Mouse (Mus musculus) stomach, embryonic 16.5 days (tissue): Measurements from ENCODE around the gene Rer1. TPM values are rescaled to one million over a fixed set of nuclear protein-coding genes. Genes with fewer than 3 reads are reported as not detected.

Experiments used
- ATAC-seq: fragments of 200-750 bp; cut with Nextera tagmentation; 2 replicates; pipeline ENCODE4 v1.8.0; 2017; ENCODE audit warnings: moderate number of reproducible peaks, moderate TSS enrichment; ENCODE audit not compliant: insufficient read depth, low FRiP score
- H3K27ac ChIP-seq: fragments of 300-500 bp; sonication (generic); 2 replicates; pipeline ENCODE4 v1.5.1; 2014; ENCODE audit warnings: low read length
- H3K27me3 ChIP-seq: fragments of 300-500 bp; sonication (generic); 2 replicates; pipeline ENCODE4 v1.6.1; 2014; ENCODE audit warnings: low read length, control low read depth, mixed read lengths; ENCODE audit not compliant: control insufficient read depth, insufficient read depth
- H3K36me3 ChIP-seq: fragments of 300-500 bp; sonication (generic); 2 replicates; pipeline ENCODE4 v1.6.1; 2014; ENCODE audit warnings: low read length; ENCODE audit not compliant: control insufficient read depth, insufficient read depth
- H3K4me1 ChIP-seq: fragments of 300-500 bp; sonication (generic); 2 replicates; pipeline ENCODE4 v1.6.1; 2014; ENCODE audit warnings: low read length, control low read depth, mixed read lengths; ENCODE audit not compliant: control insufficient read depth, insufficient read depth
- H3K4me2 ChIP-seq: fragments of 300-500 bp; sonication (generic); 2 replicates; pipeline ENCODE4 v1.6.1; 2014; ENCODE audit warnings: low read depth, low read length, mixed read lengths
- H3K4me3 ChIP-seq: fragments of 300-500 bp; sonication (generic); replicated peaks from 2 replicates; pipeline ENCODE4 v1.5.1; 2014; ENCODE audit warnings: mild to moderate bottlenecking, low read length
- H3K9ac ChIP-seq: fragments of 300-500 bp; sonication (generic); 2 replicates; pipeline ENCODE4 v1.6.1; 2014; ENCODE audit warnings: low read length
- H3K9me3 ChIP-seq: fragments of 300-500 bp; sonication (generic); replicated peaks from 2 replicates; pipeline ENCODE4 v1.6.1; 2016; ENCODE audit warnings: low read length, control low read depth; ENCODE audit not compliant: control insufficient read depth
- WGBS: fragments of 180-500 bp; shearing (Covaris S2); extraction: QIAGEN DNeasy Blood & Tissue Kit; methylation state at CpG from one replicate; pipeline ENCODE4 v1.1.7; 2014; 5-methylcytosine and 5-hydroxymethylcytosine counted together
- polyA plus RNA-seq: library from polyadenylated mRNA; unstranded; fragments of >200 nt; fragmentation: Nextera tagmentation; extraction: Ambion mirVana; gene quantifications from 2 replicates; pipeline ENCODE4 v1.2.1, GENCODE M21; 2015

Rer1 gene
- polyA plus RNA-seq, 1 experiment from 2014 or later: 183 TPM

DNA sequence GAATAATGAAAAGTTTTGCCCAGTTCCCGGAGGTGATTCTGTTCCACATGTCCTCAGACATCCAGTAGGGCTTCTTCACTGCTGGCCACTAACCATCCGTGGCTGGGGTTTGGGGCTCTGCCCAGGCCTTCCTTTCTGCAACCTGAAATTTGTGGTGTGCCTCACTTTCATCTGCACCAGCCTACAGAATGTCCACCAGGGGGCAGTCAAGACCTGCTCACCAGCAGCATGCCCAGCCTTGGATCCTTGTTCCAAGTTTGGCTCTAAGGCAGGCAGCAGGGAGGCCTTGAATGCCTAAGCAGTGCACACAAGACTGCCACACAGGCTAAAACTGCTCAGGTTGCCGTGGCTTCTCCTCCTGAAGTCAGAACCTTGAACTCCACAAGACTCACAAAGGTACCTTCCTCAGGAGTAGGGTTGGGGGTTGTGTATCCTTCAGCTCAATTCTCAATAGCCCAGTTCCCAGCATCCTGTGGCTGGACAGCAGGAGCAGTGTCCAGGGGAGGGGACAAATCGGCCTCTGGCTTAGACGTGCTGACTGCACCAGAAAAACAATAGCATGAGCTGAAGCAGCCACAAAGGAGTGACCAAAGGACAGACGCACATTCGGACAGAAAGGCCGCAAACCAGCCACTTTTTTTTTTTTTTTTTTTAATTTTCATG is 9.2 kb upstream of the Rer1 start:
- peaks cover 2% of the 10 kb centered on the region for H3K4me1 ChIP-seq
- H3K27ac ChIP-seq: peak overlapping the region; percentile 15; the same call in 1 of the 2 replicates
- no peaks in the 10 kb centered on the region for H3K27me3 ChIP-seq
- WGBS: 47% methylated on average over 8 of the region's 8 CpGs
- ATAC-seq: peak; percentile 82; the same call in 1 of the 2 replicates
- H3K4me2 ChIP-seq: no peak overlapping the region
- H3K9me3 ChIP-seq: no peaks in the 10 kb centered on the region
- H3K9ac ChIP-seq: peak overlapping the region; percentile 9
- H3K4me3 ChIP-seq: no peak overlapping the region
- H3K36me3 ChIP-seq: no peaks in the 10 kb centered on the region

DNA sequence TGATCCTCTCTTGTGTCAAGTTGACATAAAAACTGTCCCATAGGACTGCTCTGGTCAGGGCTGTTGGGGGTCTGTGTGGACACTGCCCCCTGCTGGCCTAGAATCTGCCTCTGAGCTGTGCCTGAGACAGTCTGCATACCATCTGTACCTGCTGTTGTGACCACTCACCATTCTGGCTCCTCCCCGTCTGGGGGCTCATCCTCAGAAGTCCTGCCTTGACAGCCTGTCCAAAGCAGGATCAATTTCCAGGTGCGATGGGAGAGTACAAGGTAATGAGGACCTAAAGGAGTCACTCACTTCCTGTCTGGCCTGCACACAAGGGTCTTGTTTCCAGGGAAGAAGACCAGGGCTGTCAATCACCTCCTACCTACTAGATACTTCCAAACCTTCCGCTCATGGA is 8.4 kb upstream of the Rer1 start:
- peak; percentile 51 for ATAC-seq
- no peak overlapping the region for H3K4me3 ChIP-seq
- H3K36me3 ChIP-seq: no peaks in the 10 kb centered on the region
- peaks cover 2% of the 10 kb centered on the region for H3K4me1 ChIP-seq
- 66% methylated on average over 3 of the region's 3 CpGs for WGBS
- no peak overlapping the region for H3K9ac ChIP-seq
- no peaks in the 10 kb centered on the region for H3K27me3 ChIP-seq
- no peak overlapping the region for H3K4me2 ChIP-seq
- no peaks in the 10 kb centered on the region for H3K9me3 ChIP-seq
- no peak overlapping the region for H3K27ac ChIP-seq

DNA sequence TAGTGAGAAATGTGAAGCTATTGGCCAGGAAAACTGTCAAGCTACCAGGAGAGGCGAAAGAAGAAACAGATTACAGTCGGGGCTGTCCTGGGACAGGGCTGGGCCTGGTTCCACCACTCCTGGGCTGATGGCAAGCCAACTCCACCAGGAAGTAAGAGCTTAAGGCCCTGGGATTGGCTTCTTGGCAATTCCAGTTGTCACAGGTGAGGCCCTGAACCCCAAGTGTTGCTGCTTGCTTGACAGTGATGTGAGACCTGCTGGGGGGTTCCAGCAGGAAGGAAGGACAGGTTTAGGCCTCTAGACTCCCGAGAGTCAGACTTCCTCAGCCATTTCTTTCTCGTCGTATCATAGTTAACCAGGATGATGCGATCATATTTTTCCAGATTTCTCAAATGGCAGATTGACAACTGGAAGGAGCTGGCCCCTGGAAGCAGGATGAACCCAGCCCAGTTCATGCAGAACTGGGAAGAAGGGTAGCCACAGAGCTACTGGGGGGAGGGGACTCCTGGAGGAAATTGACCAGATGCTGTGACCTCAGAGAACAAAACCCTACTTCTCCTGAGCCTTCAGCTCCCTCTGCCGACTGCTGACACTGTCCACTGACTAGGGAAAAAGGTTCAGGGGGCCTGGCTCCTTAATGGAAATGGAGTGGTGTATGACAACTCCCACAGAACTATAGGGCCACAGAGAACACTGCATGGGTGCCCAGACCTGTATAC is 7.4 kb upstream of the Rer1 start:
- 80% methylated on average over 7 of the region's 7 CpGs for WGBS
- Histone ChIP-seq H3K9ac (no peak overlapping the region), H3K27me3 (no peaks in the 10 kb centered on the region), H3K36me3 (no peaks in the 10 kb centered on the region), H3K4me1 (peaks cover 2% of the 10 kb centered on the region), H3K4me3 (no peak overlapping the region), H3K4me2 (no peak overlapping the region), H3K9me3 (no peaks in the 10 kb centered on the region), H3K27ac (no peak overlapping the region)
- no peak for ATAC-seq

DNA sequence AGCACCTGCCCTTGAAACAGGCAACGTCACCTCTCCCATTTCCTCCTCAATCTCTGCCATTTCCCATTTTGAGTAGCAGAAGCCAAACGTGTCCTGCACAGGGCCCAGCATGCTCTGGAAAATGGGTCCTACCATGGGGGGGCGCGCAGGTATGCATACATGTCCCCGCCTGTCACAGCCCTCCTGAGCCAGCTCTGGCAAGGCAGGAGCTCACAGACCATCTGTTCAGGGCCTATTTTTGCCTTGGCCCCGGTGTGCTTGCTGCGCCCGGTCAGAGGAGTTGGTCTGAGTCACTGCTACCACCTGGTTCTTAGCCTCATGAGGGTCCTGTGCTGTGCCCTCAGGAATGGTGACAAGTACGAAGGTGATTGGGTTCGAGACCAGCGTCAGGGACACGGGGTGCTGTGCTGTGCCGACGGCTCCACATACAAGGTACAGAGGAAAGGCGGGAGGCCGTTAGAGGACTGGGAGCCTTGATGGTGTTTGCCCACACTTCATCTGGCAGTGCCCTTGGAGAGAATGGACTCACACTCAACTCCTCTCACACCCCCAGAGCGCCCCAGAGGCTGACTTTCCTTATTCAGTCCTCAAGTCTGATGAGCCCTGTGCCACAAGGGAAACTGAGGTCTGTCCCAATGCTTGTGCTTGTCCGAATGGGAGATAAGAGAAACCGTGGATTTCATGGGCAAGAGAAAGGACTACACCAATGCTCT is 6.7 kb upstream of the Rer1 start:
- WGBS: 91% methylated on average over 19 of the region's 19 CpGs

DNA sequence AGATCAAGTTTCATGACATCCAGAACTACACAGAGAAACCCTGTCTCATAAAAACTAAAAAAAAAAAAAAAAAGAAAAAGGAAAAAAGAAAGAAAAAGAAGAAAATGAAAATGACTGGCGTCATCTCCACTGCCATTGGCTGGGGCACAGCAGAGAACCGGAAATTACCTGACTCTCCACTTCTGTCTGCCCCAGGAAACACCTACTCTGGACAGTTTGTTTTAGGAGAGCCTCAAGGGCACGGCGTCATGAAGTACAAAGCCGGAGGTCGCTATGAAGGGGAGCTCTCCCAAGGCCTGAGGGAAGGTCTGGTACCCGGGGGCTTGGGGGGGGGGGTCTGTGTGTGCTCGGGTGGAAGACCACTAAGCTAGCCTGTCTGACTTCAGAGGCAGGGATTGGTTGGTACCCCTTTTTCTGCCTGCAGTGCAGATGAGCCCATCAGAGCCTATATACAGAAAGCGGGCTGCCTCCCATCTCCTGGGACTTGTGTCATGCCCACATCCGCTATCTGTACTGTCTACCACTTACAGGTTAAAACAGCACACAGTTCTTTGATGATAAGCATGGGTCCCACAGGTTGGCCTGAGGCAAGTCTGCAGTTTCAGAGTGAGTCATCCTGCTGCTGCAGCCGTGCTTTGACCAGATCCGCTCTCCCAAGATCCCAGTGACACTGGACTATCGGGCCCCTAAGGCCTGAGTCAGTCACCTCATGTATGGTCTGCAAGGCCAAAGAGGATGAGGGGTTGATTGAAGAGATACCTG is 4.7 kb upstream of the Rer1 start:
- ATAC-seq: no peak
- no peak overlapping the region for H3K9ac ChIP-seq
- no peak overlapping the region for H3K27ac ChIP-seq
- H3K4me2 ChIP-seq: no peak overlapping the region
- H3K4me1 ChIP-seq: peaks cover 8% of the 10 kb centered on the region
- H3K4me3 ChIP-seq: no peak overlapping the region
- H3K9me3 ChIP-seq: no peaks in the 10 kb centered on the region
- 88% methylated on average over 13 of the region's 13 CpGs for WGBS
- H3K36me3 ChIP-seq: no peaks in the 10 kb centered on the region
- no peaks in the 10 kb centered on the region for H3K27me3 ChIP-seq

More for the DNA sequence above, 6.7 kb upstream of the Rer1 start:
- no peaks in the 10 kb centered on the region for H3K36me3 ChIP-seq
- H3K9ac ChIP-seq: no peak overlapping the region
- no peaks in the 10 kb centered on the region for H3K9me3 ChIP-seq
- H3K4me2 ChIP-seq: no peak overlapping the region
- no peaks in the 10 kb centered on the region for H3K27me3 ChIP-seq
- ATAC-seq: no peak
- no peak overlapping the region for H3K4me3 ChIP-seq
- peaks cover 2% of the 10 kb centered on the region for H3K4me1 ChIP-seq
- no peak overlapping the region for H3K27ac ChIP-seq

DNA sequence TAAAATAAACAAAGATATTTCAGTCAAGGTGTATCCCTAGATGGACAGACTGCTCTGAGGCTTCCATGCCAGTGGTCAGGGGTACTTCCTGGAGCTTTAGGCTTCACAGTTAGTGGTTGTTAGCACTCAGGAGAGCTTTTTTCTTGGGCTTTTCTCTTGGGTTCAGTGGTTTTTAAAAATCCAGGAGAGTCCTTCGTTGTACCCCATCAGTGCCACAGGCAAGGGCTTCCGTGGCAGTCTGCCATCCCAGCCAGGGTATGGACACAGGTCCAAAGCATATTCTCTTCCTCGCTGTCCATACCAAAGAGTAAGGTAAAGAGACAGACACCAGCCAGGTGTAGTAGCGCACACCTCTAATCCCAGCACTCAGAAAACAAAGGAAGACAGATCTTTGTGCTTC is 4.0 kb upstream of the Rer1 start:
- Histone ChIP-seq H3K4me1 (peaks cover 6% of the 10 kb centered on the region), H3K36me3 (no peaks in the 10 kb centered on the region), H3K27me3 (no peaks in the 10 kb centered on the region), H3K4me3 (no peak overlapping the region), H3K9ac (no peak overlapping the region), H3K27ac (no peak overlapping the region), H3K4me2 (no peak overlapping the region), H3K9me3 (no peaks in the 10 kb centered on the region)
- ATAC-seq: no peak
- WGBS: 90% methylated on average over 4 of the region's 4 CpGs

DNA sequence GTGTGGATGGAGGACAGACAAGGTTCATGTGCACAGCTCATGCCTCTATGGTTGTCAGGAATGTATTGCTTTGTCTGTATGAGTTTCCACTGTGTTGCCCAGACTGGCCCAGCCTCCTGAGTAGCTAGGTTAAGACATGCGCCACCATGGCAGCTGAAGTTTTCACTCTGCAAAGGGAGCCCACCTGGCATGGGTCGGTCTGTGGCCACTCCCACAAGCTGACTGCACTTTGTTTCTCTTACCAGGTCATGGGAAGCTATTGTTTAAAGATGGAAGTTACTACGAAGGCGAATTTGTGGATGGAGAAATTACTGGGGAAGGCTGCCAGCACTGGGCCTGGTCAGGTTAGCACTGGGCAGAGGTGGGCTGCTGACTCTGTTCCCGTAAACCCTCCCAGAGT is 3.1 kb upstream of the Rer1 start:
- peaks cover 14% of the 10 kb centered on the region for H3K4me1 ChIP-seq
- no peaks in the 10 kb centered on the region for H3K9me3 ChIP-seq
- H3K27ac ChIP-seq: no peak overlapping the region
- H3K27me3 ChIP-seq: no peaks in the 10 kb centered on the region
- no peak overlapping the region for H3K4me3 ChIP-seq
- H3K4me2 ChIP-seq: no peak overlapping the region
- no peak overlapping the region for H3K9ac ChIP-seq
- no peak for ATAC-seq
- no peaks in the 10 kb centered on the region for H3K36me3 ChIP-seq
- WGBS: 91% methylated on average over 5 of the region's 5 CpGs

DNA sequence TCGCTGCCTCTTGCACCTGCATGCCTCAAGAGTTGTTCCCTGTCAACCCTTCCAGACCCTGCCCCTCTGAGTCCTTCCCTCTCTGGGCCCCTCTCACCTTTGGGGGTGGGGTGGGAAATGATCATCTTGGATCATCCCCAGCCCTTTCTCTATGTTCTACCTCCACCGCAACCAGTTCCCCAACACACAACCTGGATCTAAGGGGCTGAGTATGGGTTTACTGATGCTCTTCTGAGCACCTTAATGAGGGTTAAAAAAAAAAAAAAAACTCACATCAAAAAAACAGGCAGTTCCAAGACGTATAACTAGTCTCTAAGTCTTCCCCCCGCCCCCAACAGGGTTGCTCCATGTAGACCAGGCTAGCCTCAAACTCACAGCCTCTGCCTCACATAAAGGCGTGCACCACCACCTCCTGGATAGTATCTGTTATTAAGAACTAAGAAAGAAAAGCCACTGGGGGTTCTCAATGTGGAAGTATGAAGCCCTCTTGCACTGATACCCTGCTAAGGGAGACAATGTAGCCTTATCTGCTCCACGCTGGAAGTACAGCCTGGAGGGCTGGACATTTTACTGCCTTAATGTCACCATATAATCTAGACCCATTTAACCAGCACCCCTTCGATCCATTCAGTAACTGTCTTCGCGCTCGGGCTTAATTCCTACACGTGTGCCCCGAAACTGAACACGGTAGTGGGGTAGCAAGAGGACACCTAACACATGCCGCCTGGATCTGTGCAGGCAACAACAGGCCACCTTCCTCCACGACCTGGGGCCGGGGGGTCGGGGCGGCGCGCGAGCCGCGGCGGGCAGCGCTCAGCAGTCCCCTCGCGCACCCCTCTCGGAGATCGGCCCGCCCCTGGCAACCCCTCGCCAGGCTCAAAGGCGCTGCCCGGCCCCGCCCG is 725 bp downstream of the Rer1 start:
- H3K27ac ChIP-seq: peak overlapping the region; percentile 94
- H3K4me3 ChIP-seq: peak overlapping the region; percentile 79
- peaks cover 22% of the 10 kb centered on the region for H3K4me1 ChIP-seq
- no peaks in the 10 kb centered on the region for H3K9me3 ChIP-seq
- WGBS: 4% methylated on average over 35 of the region's 35 CpGs
- H3K36me3 ChIP-seq: peaks cover 17% of the 10 kb centered on the region; the same call in 1 of the 2 replicates
- H3K4me2 ChIP-seq: peak overlapping the region; percentile 94
- H3K27me3 ChIP-seq: no peaks in the 10 kb centered on the region
- H3K9ac ChIP-seq: peak overlapping the region; percentile 91
- no peak for ATAC-seq
